Mouse (Mus musculus) stomach, postnatal 0 days (tissue): ENCODE data around the gene Ccdc149.

Experiments used
- CTCF ChIP-seq: IDR thresholded peaks from 2 replicates; pipeline ENCODE4 v1.5.1; 2016; ENCODE audit warnings: antibody characterized with exemption, low read depth, mild to moderate bottlenecking, moderate library complexity
- EP300 ChIP-seq: optimal IDR thresholded peaks from 2 replicates; pipeline ENCODE3; 2016; ENCODE audit warnings: antibody characterized with exemption

DNA sequence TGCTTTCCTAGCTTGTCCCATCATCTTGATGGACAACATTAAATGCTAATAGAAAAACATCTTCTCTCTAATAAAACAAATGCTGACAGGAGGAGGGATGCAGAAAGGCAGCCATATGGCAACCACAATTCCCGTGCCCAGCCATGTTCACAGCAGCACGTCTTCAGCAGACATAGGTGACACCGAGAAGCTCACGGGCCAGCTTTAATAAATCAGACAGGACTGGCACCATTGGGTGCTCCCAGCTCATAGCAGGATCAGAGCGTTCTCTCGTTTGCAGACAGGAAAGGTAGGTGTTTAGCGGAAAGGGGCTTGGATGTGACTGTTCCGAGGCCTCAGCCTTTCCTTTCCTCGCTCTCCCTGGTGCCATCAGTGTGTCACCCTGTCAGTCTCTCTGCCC lies 95.5 kb downstream of the Ccdc149 start:
- TF ChIP-seq CTCF, result no peak
- TF ChIP-seq EP300, result no peak
